Mouse (Mus musculus): ENCODE data around the gene Rps6ka1. TPM values are rescaled to one million over a fixed set of nuclear protein-coding genes. Genes with fewer than 3 reads are reported as not detected.
"Not testable (repeated sequence)": the region's sequence is repeated elsewhere in the genome, so short reads cannot be mapped to it uniquely, and the experiment has no call there.

Rps6ka1 gene
- polyA plus RNA-seq, 1 experiment from 2014 or later: 29.2 TPM

DNA sequence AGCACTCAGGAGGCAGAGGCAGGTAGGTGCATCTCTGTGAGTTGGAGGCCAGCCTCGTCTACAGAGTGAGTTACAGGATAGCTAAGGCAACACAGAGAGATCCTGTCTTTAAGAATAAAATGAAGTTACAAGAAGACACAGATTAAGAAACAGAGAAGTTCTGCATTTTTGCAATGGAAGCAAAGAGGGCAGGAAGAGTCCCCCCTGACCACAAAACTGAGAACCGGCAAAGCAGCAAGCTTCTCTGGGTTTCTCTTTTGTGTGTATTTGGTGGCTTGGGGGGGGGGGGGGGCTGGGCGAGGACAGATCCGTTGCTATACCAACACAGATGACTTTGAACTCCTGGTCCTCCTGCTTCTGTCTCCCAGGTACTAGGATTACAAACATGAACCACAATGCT, 19.5 kb upstream of the Rps6ka1 start:
- Histone ChIP-seq H3K27ac (no peak overlapping the region), H3K27me3 (replicated peaks) (no peaks in the 10 kb centered on the region), H3K4me3 (no peak overlapping the region), H3K9me3 (no peaks in the 10 kb centered on the region), H3K4me2 (replicated peaks) (no peak overlapping the region), H3K4me1 (peaks cover 12% of the 10 kb centered on the region), H3K9ac (no peak overlapping the region), H3K36me3 (no peaks in the 10 kb centered on the region)
- ATAC-seq (ENCODE audit: low FRiP score, low read depth): no peak
- WGBS: 69% methylated on average over 4 of the region's 4 CpGs

DNA sequence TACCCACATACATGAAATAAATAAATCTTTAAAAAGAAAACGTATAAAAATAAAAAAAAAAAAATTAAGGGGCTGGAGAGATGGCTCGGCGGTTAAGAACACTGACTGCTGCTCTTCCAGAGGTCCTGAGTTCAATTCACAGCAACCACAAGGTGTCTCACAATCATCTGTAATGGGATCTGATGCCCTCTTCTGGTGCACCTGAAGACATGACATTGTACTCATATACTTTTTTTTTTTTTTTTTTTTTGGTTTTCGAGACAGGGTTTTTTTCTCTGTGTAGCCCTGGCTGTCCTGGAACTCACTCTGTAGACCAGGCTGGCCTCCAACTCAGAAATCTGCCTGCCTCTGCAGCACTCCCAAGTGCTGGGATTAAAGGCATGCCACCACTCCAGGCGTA, 18.7 kb upstream of the Rps6ka1 start:
- H3K36me3 ChIP-seq; H3K27me3 ChIP-seq (replicated peaks); ATAC-seq (ENCODE audit: low FRiP score, low read depth); H3K4me3 ChIP-seq; H3K4me2 ChIP-seq (replicated peaks); H3K9ac ChIP-seq; H3K27ac ChIP-seq; H3K9me3 ChIP-seq: not testable (repeated sequence)
- 86% methylated on average over 5 of the region's 5 CpGs for WGBS
- H3K4me1 ChIP-seq: peaks cover 12% of the 10 kb centered on the region

DNA sequence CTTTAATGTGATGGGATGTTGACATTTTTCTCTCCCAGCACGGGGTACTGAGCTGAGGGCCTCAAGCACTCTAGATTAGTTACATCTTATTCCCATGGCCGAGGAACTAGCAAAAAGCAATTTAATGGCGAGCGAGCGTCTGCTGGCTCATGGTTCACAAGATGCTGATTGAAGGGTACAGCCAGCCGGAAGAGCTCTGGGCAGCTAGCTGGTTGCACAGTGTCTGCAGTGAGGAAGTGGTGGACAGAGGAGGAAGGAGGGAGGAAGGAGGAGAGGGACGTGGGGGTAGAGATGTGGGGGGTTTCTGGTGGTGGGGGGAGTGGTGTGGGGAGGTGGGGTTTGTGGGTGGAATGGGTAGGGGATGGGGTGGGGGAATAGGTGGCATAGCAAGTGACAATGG, 17.6 kb upstream of the Rps6ka1 start:
- no peak overlapping the region for H3K27ac ChIP-seq
- no peaks in the 10 kb centered on the region for H3K27me3 ChIP-seq (replicated peaks)
- WGBS: 88% methylated on average over 7 of the region's 7 CpGs
- H3K9me3 ChIP-seq: no peaks in the 10 kb centered on the region
- H3K4me3 ChIP-seq: no peak overlapping the region
- peaks cover 9% of the 10 kb centered on the region for H3K4me1 ChIP-seq
- H3K36me3 ChIP-seq: no peaks in the 10 kb centered on the region
- ATAC-seq (ENCODE audit: low FRiP score, low read depth): no peak
- no peak overlapping the region for H3K9ac ChIP-seq
- no peak overlapping the region for H3K4me2 ChIP-seq (replicated peaks)

DNA sequence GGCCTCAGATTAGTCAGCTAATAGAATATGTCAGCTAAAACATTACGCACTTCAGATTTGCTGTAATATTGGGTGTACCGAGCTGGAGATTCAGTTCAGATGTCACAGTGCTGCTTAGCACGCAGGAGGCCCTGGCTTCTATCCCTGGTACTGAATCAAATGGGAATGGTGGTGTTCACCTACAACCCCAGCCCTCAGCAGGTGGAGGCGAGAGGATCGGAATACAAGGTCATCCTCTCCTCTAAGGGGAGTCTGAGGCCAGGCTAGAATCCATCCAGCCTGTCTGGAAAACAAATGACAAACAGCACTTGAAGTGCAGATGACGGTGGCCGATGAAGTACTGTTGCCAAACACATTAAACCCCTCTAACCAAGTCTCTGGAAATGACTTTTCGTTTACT, 16.7 kb upstream of the Rps6ka1 start:
- Histone ChIP-seq H3K4me3 (no peak overlapping the region), H3K27me3 (replicated peaks) (no peaks in the 10 kb centered on the region), H3K4me2 (replicated peaks) (no peak overlapping the region), H3K4me1 (peaks cover 4% of the 10 kb centered on the region; the same call in 1 of the 2 replicates), H3K9me3 (no peaks in the 10 kb centered on the region), H3K9ac (no peak overlapping the region), H3K27ac (no peak overlapping the region), H3K36me3 (no peaks in the 10 kb centered on the region)
- 84% methylated on average over 8 of the region's 8 CpGs for WGBS
- ATAC-seq (ENCODE audit: low FRiP score, low read depth): no peak

DNA sequence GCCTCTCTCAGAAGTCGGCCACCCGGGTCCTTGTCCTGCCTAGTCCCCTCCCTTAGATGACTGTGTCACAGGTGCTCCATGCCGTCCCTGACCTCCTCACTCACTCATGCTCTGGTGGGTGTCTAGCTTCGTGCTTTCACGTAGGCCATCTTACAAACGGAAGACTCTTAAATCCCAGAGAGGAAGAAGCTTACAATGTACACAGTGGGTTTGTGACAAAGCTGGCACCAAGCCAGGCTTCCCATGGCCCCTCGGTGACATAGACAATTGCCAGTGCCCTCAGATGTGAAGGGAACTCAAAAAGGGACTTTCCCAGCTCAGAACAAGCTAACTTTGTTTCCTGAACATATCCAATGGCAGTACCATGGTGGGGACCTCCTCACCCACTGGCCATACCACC, 15.8 kb upstream of the Rps6ka1 start:
- no peaks in the 10 kb centered on the region for H3K27me3 ChIP-seq (replicated peaks)
- 73% methylated on average over 7 of the region's 7 CpGs for WGBS
- no peaks in the 10 kb centered on the region for H3K36me3 ChIP-seq
- ATAC-seq (ENCODE audit: low FRiP score, low read depth): no peak
- H3K4me2 ChIP-seq (replicated peaks): no peak overlapping the region
- no peak overlapping the region for H3K4me3 ChIP-seq
- peaks cover 4% of the 10 kb centered on the region; the same call in 1 of the 2 replicates for H3K4me1 ChIP-seq
- H3K9ac ChIP-seq: no peak overlapping the region
- no peaks in the 10 kb centered on the region for H3K9me3 ChIP-seq
- H3K27ac ChIP-seq: no peak overlapping the region

DNA sequence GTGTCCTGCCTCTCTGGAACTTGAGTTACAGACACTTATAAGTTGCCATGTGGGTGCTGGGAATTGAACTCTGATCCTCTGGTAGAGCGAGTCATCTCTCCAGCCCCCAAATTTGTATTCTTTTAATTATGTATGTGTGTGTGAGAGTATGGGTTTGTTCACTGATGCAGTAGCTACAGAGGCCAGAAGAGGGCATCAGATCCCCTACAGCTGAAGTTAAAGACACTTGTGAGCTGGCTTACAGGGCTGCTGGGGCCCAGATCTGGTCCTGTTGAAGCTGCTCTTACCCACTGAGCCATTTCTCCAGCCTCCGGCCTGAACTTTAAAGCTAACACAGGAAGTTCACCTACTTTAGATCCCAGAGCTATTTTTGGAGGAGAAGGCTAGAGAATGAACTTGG, 14.9 kb upstream of the Rps6ka1 start:
- Histone ChIP-seq H3K4me3 (no peak overlapping the region), H3K4me2 (replicated peaks) (no peak overlapping the region), H3K9me3 (no peaks in the 10 kb centered on the region), H3K27me3 (replicated peaks) (no peaks in the 10 kb centered on the region), H3K36me3 (no peaks in the 10 kb centered on the region), H3K4me1 (peaks cover 4% of the 10 kb centered on the region; the same call in 1 of the 2 replicates), H3K9ac (no peak overlapping the region), H3K27ac (no peak overlapping the region)
- ATAC-seq (ENCODE audit: low FRiP score, low read depth): no peak
- 96% methylated on average over 2 of the region's 2 CpGs for WGBS

DNA sequence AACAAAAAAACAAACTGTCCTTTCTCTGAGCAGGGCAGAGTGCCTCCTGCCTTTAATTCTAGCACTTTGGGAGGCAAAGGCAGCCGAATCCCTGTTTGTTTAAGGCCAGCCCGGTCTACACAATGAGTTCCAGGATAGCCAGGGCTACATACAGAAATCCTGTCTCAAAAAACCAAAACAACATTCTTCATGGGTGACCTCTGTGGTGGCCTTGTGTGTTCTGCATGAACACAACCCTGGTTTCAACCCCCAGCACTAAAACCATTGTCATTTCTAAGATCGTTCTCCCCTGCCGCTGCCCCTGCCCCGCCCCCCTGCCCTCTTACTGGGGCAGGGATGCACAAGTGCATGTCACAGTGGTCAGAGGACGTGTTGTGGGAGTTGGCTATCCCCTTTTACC, 13.3 kb upstream of the Rps6ka1 start:
- no peaks in the 10 kb centered on the region for H3K27me3 ChIP-seq (replicated peaks)
- no peak overlapping the region for H3K4me2 ChIP-seq (replicated peaks)
- WGBS: 81% methylated on average over 6 of the region's 6 CpGs
- H3K27ac ChIP-seq: no peak overlapping the region
- peaks cover 4% of the 10 kb centered on the region; the same call in 1 of the 2 replicates for H3K4me1 ChIP-seq
- H3K9ac ChIP-seq: no peak overlapping the region
- H3K36me3 ChIP-seq: no peaks in the 10 kb centered on the region
- no peak for ATAC-seq (ENCODE audit: low FRiP score, low read depth)
- H3K4me3 ChIP-seq: no peak overlapping the region
- no peaks in the 10 kb centered on the region for H3K9me3 ChIP-seq

DNA sequence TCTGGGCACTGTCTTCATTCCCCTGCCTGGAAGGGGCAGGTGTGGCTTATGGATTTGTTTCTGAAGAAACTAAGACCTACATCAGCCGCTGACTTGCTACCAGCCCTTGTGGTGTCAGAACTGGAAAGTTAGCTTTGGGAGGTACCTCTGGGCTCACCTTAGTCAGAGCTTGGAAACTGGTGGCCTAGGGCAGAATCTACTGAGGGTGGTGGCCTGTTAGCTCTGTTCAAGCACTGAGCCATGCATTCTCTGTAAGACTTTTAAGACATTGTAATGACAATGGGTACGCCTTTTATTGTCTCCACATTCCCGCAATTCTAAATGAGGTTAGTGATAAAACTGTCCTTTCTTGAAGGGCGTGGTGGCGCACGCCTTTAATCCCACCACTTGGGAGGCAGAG, 12.8 kb upstream of the Rps6ka1 start:
- no peaks in the 10 kb centered on the region for H3K27me3 ChIP-seq (replicated peaks)
- 89% methylated on average over 6 of the region's 6 CpGs for WGBS
- ATAC-seq (ENCODE audit: low FRiP score, low read depth): no peak
- H3K36me3 ChIP-seq: no peaks in the 10 kb centered on the region
- peaks cover 4% of the 10 kb centered on the region; the same call in 1 of the 2 replicates for H3K4me1 ChIP-seq
- no peak overlapping the region for H3K4me2 ChIP-seq (replicated peaks)
- H3K9me3 ChIP-seq: no peaks in the 10 kb centered on the region
- H3K4me3 ChIP-seq: no peak overlapping the region
- H3K27ac ChIP-seq: no peak overlapping the region
- no peak overlapping the region for H3K9ac ChIP-seq

DNA sequence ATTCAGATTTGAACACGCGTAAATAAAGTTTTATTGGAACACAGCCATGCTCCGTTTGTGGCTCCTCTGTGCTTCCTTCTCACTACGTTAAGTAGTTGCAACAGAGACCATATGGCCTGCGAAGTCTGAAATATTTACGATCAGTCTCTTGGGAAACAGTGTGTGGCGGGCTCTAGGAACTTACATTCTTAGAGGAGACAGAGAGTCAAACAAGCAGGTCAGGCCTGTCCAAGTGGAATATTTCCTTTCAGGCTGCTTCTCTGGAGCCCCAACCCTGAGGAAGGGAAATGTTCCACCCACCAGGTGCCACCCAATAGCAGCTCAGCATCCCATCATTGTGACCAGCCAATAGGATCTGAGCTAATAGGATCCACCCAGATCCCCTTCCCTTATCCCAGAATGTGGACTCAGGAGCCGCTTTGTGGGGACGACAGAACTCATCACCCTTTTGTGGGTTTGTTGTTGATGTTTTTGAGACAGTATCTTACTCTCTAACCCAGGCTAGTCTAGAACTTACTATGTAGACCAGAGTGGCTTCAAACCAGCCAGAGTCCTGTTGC, 11.7 kb upstream of the Rps6ka1 start:
- ATAC-seq (ENCODE audit: low FRiP score, low read depth): no peak
- Histone ChIP-seq H3K36me3 (no peaks in the 10 kb centered on the region), H3K9ac (no peak overlapping the region), H3K9me3 (no peaks in the 10 kb centered on the region), H3K27ac (no peak overlapping the region), H3K4me1 (peaks cover 4% of the 10 kb centered on the region; the same call in 1 of the 2 replicates), H3K27me3 (replicated peaks) (no peaks in the 10 kb centered on the region), H3K4me2 (replicated peaks) (no peak overlapping the region), H3K4me3 (no peak overlapping the region)
- 54% methylated on average over 9 of the region's 9 CpGs for WGBS

DNA sequence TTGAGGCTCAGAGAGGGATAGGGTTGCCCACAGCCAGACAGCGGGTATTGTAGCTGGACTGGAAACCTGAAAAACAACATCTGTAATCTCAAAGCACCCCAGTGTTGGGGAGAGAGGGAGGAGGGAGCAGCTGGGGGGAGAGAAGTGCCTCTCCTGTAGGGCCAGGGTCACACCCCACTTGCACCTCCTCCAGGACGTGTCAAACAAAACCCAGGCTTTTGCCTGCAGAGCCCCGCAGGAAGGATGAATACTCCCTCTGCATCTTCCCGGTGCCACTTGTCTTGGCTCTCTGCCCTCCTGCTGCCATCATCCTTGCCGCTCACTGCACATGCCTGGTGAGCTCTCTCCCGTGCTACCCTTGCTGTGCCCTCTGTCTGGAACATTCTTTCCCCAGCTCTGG, 10.6 kb upstream of the Rps6ka1 start:
- Histone ChIP-seq H3K9me3 (no peaks in the 10 kb centered on the region), H3K36me3 (no peaks in the 10 kb centered on the region), H3K9ac (no peak overlapping the region), H3K27me3 (replicated peaks) (no peaks in the 10 kb centered on the region), H3K4me3 (no peak overlapping the region), H3K27ac (no peak overlapping the region), H3K4me1 (no peaks in the 10 kb centered on the region), H3K4me2 (replicated peaks) (no peak overlapping the region)
- WGBS: 28% methylated on average over 6 of the region's 6 CpGs
- ATAC-seq (ENCODE audit: low FRiP score, low read depth): no peak

DNA sequence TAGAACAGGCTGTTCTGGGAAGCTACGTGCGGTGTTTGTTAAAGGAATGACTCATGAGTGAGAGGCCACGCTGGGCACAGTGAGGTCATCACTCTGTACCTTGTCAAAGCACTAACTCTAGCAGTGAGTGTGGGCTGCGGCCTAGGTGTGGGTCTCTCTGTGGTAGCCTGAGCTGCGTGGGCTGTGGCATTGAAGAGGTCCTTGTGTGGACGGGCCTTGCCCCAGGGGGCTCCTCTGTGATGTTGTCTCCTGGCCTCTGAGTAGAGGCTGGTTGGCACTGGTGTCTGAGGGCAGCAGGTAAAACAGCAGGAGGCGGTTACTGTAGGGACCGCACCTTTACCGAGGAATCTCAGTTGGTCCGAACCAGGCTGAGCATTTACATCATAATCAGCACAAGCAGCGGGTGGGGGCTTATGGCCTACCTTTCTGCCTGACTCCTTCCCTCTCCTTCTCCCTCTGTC, 9.9 kb upstream of the Rps6ka1 start:
- Histone ChIP-seq H3K4me3 (no peak overlapping the region), H3K36me3 (no peaks in the 10 kb centered on the region), H3K4me1 (no peaks in the 10 kb centered on the region), H3K4me2 (replicated peaks) (no peak overlapping the region), H3K9me3 (no peaks in the 10 kb centered on the region), H3K27ac (no peak overlapping the region), H3K27me3 (replicated peaks) (no peaks in the 10 kb centered on the region), H3K9ac (no peak overlapping the region)
- WGBS: 68% methylated on average over 11 of the region's 11 CpGs
- no peak for ATAC-seq (ENCODE audit: low FRiP score, low read depth)

DNA sequence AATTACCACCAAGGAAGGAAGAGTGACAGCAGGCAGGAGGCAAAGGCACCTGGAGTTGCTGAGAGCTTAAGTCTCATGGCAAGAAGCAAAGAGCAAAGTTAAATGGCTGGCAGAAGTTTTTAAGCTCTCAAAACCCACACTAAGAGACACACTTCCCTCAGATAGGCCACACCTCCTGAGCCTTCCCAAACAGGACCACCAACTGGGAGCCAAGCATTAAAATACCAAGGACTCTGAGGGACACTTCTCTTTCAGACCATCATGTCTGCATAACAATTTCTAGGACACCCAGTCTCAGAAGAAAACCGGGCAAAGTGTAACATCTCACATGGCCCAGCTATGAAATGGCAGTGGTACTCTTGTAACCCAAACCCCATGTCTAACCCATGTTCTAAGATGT, 9.4 kb upstream of the Rps6ka1 start:
- no peaks in the 10 kb centered on the region for H3K9me3 ChIP-seq
- WGBS: 76% methylated on average over 1 of the region's 1 CpGs
- no peak overlapping the region for H3K4me2 ChIP-seq (replicated peaks)
- H3K4me1 ChIP-seq: no peaks in the 10 kb centered on the region
- H3K9ac ChIP-seq: no peak overlapping the region
- no peaks in the 10 kb centered on the region for H3K27me3 ChIP-seq (replicated peaks)
- H3K36me3 ChIP-seq: no peaks in the 10 kb centered on the region
- ATAC-seq (ENCODE audit: low FRiP score, low read depth): no peak
- H3K27ac ChIP-seq: no peak overlapping the region
- no peak overlapping the region for H3K4me3 ChIP-seq

DNA sequence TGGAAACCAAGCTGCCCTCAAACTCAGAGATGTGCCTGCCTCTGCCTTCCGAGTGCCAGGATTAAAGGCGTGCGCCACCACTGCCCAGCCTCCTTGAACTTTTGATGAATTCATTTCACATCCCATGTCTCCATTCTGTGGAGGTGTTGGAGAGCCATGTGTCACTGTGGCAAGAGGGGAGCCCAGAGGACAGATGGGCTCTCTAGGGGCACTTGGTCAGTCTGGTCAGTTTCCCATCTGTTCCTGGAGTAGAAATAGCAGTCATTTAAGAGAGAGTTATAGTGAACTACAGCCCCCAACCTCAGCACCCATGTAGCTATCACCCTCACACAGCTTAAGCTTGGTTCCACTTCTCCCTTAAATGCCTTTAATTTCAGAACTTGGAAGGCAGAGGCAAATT, 8.4 kb upstream of the Rps6ka1 start:
- H3K9me3 ChIP-seq: no peaks in the 10 kb centered on the region
- no peak overlapping the region for H3K9ac ChIP-seq
- no peaks in the 10 kb centered on the region for H3K36me3 ChIP-seq
- H3K4me2 ChIP-seq (replicated peaks): no peak overlapping the region
- no peaks in the 10 kb centered on the region for H3K27me3 ChIP-seq (replicated peaks)
- no peak overlapping the region for H3K27ac ChIP-seq
- no peak overlapping the region for H3K4me3 ChIP-seq
- no peak for ATAC-seq (ENCODE audit: low FRiP score, low read depth)
- 95% methylated on average over 3 of the region's 3 CpGs for WGBS
- no peaks in the 10 kb centered on the region for H3K4me1 ChIP-seq
